Mouse (Mus musculus) forebrain, embryonic 10.5 days (tissue): ENCODE data around the gene Igf2bp3. TPM values are rescaled to one million over a fixed set of nuclear protein-coding genes. Genes with fewer than 3 reads are reported as not detected.
A peak's percentile ranks its signal among the peaks of the same experiment; 100 is the strongest.
"Not testable (repeated sequence)": the region's sequence is repeated elsewhere in the genome, so short reads cannot be mapped to it uniquely, and the experiment has no call there.

ENCODE experiments used
- DNase-seq: peaks from one replicate; pipeline ENCODE4 v3.0.0-alpha.2; 2017; ENCODE audit warnings: low spot score; ENCODE audit errors: extremely low spot score
- H3K27ac ChIP-seq: fragments of 300-500 bp; sonication (generic); 2 replicates; pipeline ENCODE4 v1.5.1; 2016; ENCODE audit warnings: mild to moderate bottlenecking
- H3K27me3 ChIP-seq: fragments of 300-500 bp; sonication (generic); 2 replicates; pipeline ENCODE4 v1.6.1; 2016; ENCODE audit warnings: mild to moderate bottlenecking; ENCODE audit not compliant: poor library complexity, severe bottlenecking
- H3K36me3 ChIP-seq: fragments of 300-500 bp; sonication (generic); replicated peaks from 2 replicates; pipeline ENCODE4 v1.6.1; 2016; ENCODE audit warnings: mild to moderate bottlenecking, moderate library complexity
- H3K4me1 ChIP-seq: fragments of 300-500 bp; sonication (generic); 2 replicates; pipeline ENCODE4 v1.6.1; 2016
- H3K4me3 ChIP-seq: fragments of 300-500 bp; sonication (generic); 2 replicates; pipeline ENCODE4 v1.5.1; 2016; ENCODE audit warnings: mild to moderate bottlenecking, moderate library complexity
- H3K9me3 ChIP-seq: fragments of 300-500 bp; sonication (generic); 2 replicates; pipeline ENCODE4 v1.6.1; 2016; ENCODE audit warnings: mild to moderate bottlenecking, moderate library complexity
- WGBS: fragments of 180-500 bp; shearing (Covaris S2); methylation state at CpG from one replicate; pipeline ENCODE4 v1.1.7; 2016; 5-methylcytosine and 5-hydroxymethylcytosine counted together
- polyA plus RNA-seq: library from polyadenylated mRNA; unstranded; fragments of >200 nt; fragmentation: Nextera tagmentation; extraction: Ambion mirVana; gene quantifications from 2 replicates; pipeline ENCODE4 v1.2.1, GENCODE M21; 2016

The Igf2bp3 gene
- 128 and 141 TPM in 2 replicates for polyA plus RNA-seq

GRCm38 (mm10) chr6:49214928-49215747 lies at the start of gene Igf2bp3:
Gene Igf2bp3, minus strand, starts transcription at chr6:49214957.
- Histone ChIP-seq H3K36me3 (no peaks in the 10 kb centered on the region), H3K9me3 (no peaks in the 10 kb centered on the region), H3K4me3 (peak within 1 kb of the TSS; percentile 99), H3K27me3 (no peaks in the 10 kb centered on the region), H3K4me1 (peaks cover 52% of the 10 kb centered on the region), H3K27ac (peak within 1 kb of the TSS; percentile 100)
- WGBS: 1% methylated on average over 67 of the region's 68 CpGs
- peak; percentile 97 for DNase-seq

- H3K36me3 ChIP-seq, H3K27me3 ChIP-seq, DNase-seq, H3K9me3 ChIP-seq: not testable (repeated sequence)
- 89% methylated on average over 7 of the region's 7 CpGs for WGBS
- peaks cover 32% of the 10 kb centered on the region for H3K4me1 ChIP-seq
- peak overlapping the region; percentile 99 for H3K27ac ChIP-seq
- peak overlapping the region; percentile 82; the same call in 1 of the 2 replicates for H3K4me3 ChIP-seq
Observed at GRCm38 (mm10) chr6:49264446-49264845, 49.7 kb upstream of the Igf2bp3 start.

GRCm38 (mm10) chr6:49263847-49264243 lies 49.1 kb upstream of the Igf2bp3 start, which contains the start of gene Tra2a:
Gene Tra2a, minus strand, starts transcription at chr6:49264033.
- Histone ChIP-seq H3K4me3 (peak within 1 kb of the TSS; percentile 82), H3K27ac (peak within 1 kb of the TSS; percentile 99), H3K36me3 (peaks cover 10% of the 10 kb centered on the region), H3K9me3 (no peaks in the 10 kb centered on the region), H3K27me3 (no peaks in the 10 kb centered on the region), H3K4me1 (peaks cover 32% of the 10 kb centered on the region)
- under 1% methylated on average over 39 of the region's 39 CpGs for WGBS
- DNase-seq: peak; percentile 98

GRCm38 (mm10) chr6:49263081-49263846 lies 48.5 kb upstream of the Igf2bp3 start:
- peaks cover 32% of the 10 kb centered on the region for H3K4me1 ChIP-seq
- H3K27ac ChIP-seq: peak overlapping the region; percentile 99
- H3K27me3 ChIP-seq: no peaks in the 10 kb centered on the region
- DNase-seq: peak; percentile 59
- peak overlapping the region; percentile 82 for H3K4me3 ChIP-seq
- peaks cover 15% of the 10 kb centered on the region for H3K36me3 ChIP-seq
- WGBS: under 1% methylated on average over 70 of the region's 71 CpGs
- no peaks in the 10 kb centered on the region for H3K9me3 ChIP-seq

GRCm38 (mm10) chr6:49262421-49262820 lies 47.7 kb upstream of the Igf2bp3 start:
- no peaks in the 10 kb centered on the region for H3K9me3 ChIP-seq
- under 1% methylated on average over 9 of the region's 9 CpGs for WGBS
- peaks cover 36% of the 10 kb centered on the region for H3K4me1 ChIP-seq
- peaks cover 20% of the 10 kb centered on the region for H3K36me3 ChIP-seq
- H3K4me3 ChIP-seq: peak overlapping the region; percentile 82
- H3K27ac ChIP-seq: peak overlapping the region; percentile 99
- H3K27me3 ChIP-seq: no peaks in the 10 kb centered on the region
- DNase-seq: no peak

- H3K9me3 ChIP-seq: no peaks in the 10 kb centered on the region
- H3K36me3 ChIP-seq: peaks cover 23% of the 10 kb centered on the region
- 52% methylated on average over 5 of the region's 5 CpGs for WGBS
- H3K4me3 ChIP-seq: no peak overlapping the region
- peaks cover 36% of the 10 kb centered on the region for H3K4me1 ChIP-seq
- no peaks in the 10 kb centered on the region for H3K27me3 ChIP-seq
- no peak overlapping the region for H3K27ac ChIP-seq
- DNase-seq: no peak
Observed at GRCm38 (mm10) chr6:49259711-49260110, 45.0 kb upstream of the Igf2bp3 start.

- H3K9me3 ChIP-seq: no peaks in the 10 kb centered on the region
- peaks cover 27% of the 10 kb centered on the region for H3K36me3 ChIP-seq
- no peak overlapping the region for H3K27ac ChIP-seq
- peaks cover 33% of the 10 kb centered on the region for H3K4me1 ChIP-seq
- no peak overlapping the region for H3K4me3 ChIP-seq
- H3K27me3 ChIP-seq: no peaks in the 10 kb centered on the region
- DNase-seq: no peak
- WGBS: 97% methylated on average over 2 of the region's 2 CpGs
Observed at GRCm38 (mm10) chr6:49257880-49258279, 43.1 kb upstream of the Igf2bp3 start.

- 94% methylated on average over 8 of the region's 8 CpGs for WGBS
- Histone ChIP-seq H3K36me3 (peaks cover 64% of the 10 kb centered on the region), H3K4me3 (no peak overlapping the region), H3K27ac (no peak overlapping the region), H3K4me1 (no peaks in the 10 kb centered on the region), H3K27me3 (no peaks in the 10 kb centered on the region), H3K9me3 (no peaks in the 10 kb centered on the region)
- no peak for DNase-seq
Observed at GRCm38 (mm10) chr6:49252207-49252606, 37.5 kb upstream of the Igf2bp3 start.

- Histone ChIP-seq H3K9me3 (no peaks in the 10 kb centered on the region), H3K27me3 (no peaks in the 10 kb centered on the region), H3K36me3 (peaks cover 71% of the 10 kb centered on the region), H3K4me1 (no peaks in the 10 kb centered on the region), H3K4me3 (no peak overlapping the region), H3K27ac (no peak overlapping the region)
- WGBS: 99% methylated on average over 2 of the region's 2 CpGs
- DNase-seq: no peak
Observed at GRCm38 (mm10) chr6:49251199-49251598, 36.4 kb upstream of the Igf2bp3 start.

- H3K36me3 ChIP-seq: peaks cover 99% of the 10 kb centered on the region
- no peak overlapping the region for H3K4me3 ChIP-seq
- no peaks in the 10 kb centered on the region for H3K4me1 ChIP-seq
- H3K9me3 ChIP-seq: no peaks in the 10 kb centered on the region
- H3K27ac ChIP-seq: no peak overlapping the region
- 78% methylated on average over 2 of the region's 2 CpGs for WGBS
- DNase-seq: no peak
- no peaks in the 10 kb centered on the region for H3K27me3 ChIP-seq
Observed at GRCm38 (mm10) chr6:49247246-49247645, 32.5 kb upstream of the Igf2bp3 start.

GRCm38 (mm10) chr6:49242331-49242730 lies 27.6 kb upstream of the Igf2bp3 start:
- Histone ChIP-seq H3K27ac (no peak overlapping the region), H3K4me3 (no peak overlapping the region), H3K4me1 (peaks cover 6% of the 10 kb centered on the region), H3K9me3 (no peaks in the 10 kb centered on the region), H3K27me3 (no peaks in the 10 kb centered on the region), H3K36me3 (peaks cover 65% of the 10 kb centered on the region)
- 100% methylated on average over 1 of the region's 1 CpGs for WGBS
- no peak for DNase-seq

- WGBS: 93% methylated on average over 1 of the region's 1 CpGs
- peaks cover 57% of the 10 kb centered on the region for H3K36me3 ChIP-seq
Observed at GRCm38 (mm10) chr6:49241562-49241961, 26.8 kb upstream of the Igf2bp3 start.

GRCm38 (mm10) chr6:49236331-49236730 lies 21.6 kb upstream of the Igf2bp3 start:
- peaks cover 6% of the 10 kb centered on the region for H3K36me3 ChIP-seq
- peaks cover 3% of the 10 kb centered on the region; the same call in 1 of the 2 replicates for H3K9me3 ChIP-seq
- H3K4me1 ChIP-seq: peaks cover 6% of the 10 kb centered on the region
- H3K27ac ChIP-seq: no peak overlapping the region
- H3K4me3 ChIP-seq: no peak overlapping the region
- no peaks in the 10 kb centered on the region for H3K27me3 ChIP-seq
- DNase-seq: peak; percentile 65
- WGBS: 67% methylated on average over 9 of the region's 9 CpGs

More at GRCm38 (mm10) chr6:49241562-49241961, 26.8 kb upstream of the Igf2bp3 start:
- Histone ChIP-seq H3K4me3 (no peak overlapping the region), H3K9me3 (no peaks in the 10 kb centered on the region), H3K27ac (no peak overlapping the region), H3K4me1 (peaks cover 6% of the 10 kb centered on the region), H3K27me3 (no peaks in the 10 kb centered on the region)
- no peak for DNase-seq
